Mouse (Mus musculus): ENCODE results near the gene Ank3. TPM values are rescaled to one million over a fixed set of nuclear protein-coding genes. Genes with fewer than 3 reads are reported as not detected.

Ank3 gene
- total RNA-seq, 2 experiments from 2014 or later = 84.2 to 92.8 TPM

GRCm38 (mm10) chr10:69726265-69726664 is 327.7 kb downstream of the Ank3 start:
- no peak for DNase-seq

- no peak for DNase-seq
Observed at GRCm38 (mm10) chr10:69726806-69727205, 328.2 kb downstream of the Ank3 start.

- no peak for DNase-seq
Observed at GRCm38 (mm10) chr10:69728876-69729275, 330.3 kb downstream of the Ank3 start.

GRCm38 (mm10) chr10:69730351-69730871 is 331.8 kb downstream of the Ank3 start:
- no peak for DNase-seq

GRCm38 (mm10) chr10:69731341-69731740 is 332.8 kb downstream of the Ank3 start:
- DNase-seq = no peak

GRCm38 (mm10) chr10:69731863-69732262 is 333.3 kb downstream of the Ank3 start:
- DNase-seq = no peak

GRCm38 (mm10) chr10:69736241-69736640 is 337.7 kb downstream of the Ank3 start:
- DNase-seq = no peak

- no peak for DNase-seq
Observed at GRCm38 (mm10) chr10:69738741-69739271, 340.2 kb downstream of the Ank3 start.

- no peak for DNase-seq
Observed at GRCm38 (mm10) chr10:69742528-69742927, 344.0 kb downstream of the Ank3 start.

GRCm38 (mm10) chr10:69744181-69744580 is 345.6 kb downstream of the Ank3 start:
- no peak for DNase-seq

GRCm38 (mm10) chr10:69744871-69745270 is 346.3 kb downstream of the Ank3 start:
- DNase-seq = no peak

GRCm38 (mm10) chr10:69746322-69746721 is 347.7 kb downstream of the Ank3 start:
- DNase-seq = no peak

GRCm38 (mm10) chr10:69746730-69747129 is 348.2 kb downstream of the Ank3 start:
- DNase-seq = no peak

- DNase-seq = no peak
Observed at GRCm38 (mm10) chr10:69751416-69751815, 352.8 kb downstream of the Ank3 start.

GRCm38 (mm10) chr10:69753464-69753863 is 354.9 kb downstream of the Ank3 start:
- DNase-seq = peak; percentile 58

- no peak for DNase-seq
Observed at GRCm38 (mm10) chr10:69756956-69757672, 358.5 kb downstream of the Ank3 start.

- DNase-seq = no peak
Observed at GRCm38 (mm10) chr10:69762977-69763376, 364.4 kb downstream of the Ank3 start.

- DNase-seq = no peak
Observed at GRCm38 (mm10) chr10:69764402-69764801, 365.8 kb downstream of the Ank3 start.

- DNase-seq = peak; percentile 14
Observed at GRCm38 (mm10) chr10:69777065-69777645, 378.6 kb downstream of the Ank3 start.

- DNase-seq = no peak
Observed at GRCm38 (mm10) chr10:69777736-69778135, 379.2 kb downstream of the Ank3 start.

- DNase-seq = no peak
Observed at GRCm38 (mm10) chr10:69779246-69779645, 380.7 kb downstream of the Ank3 start.

GRCm38 (mm10) chr10:69781491-69781890 is 382.9 kb downstream of the Ank3 start:
- DNase-seq = peak; percentile 80

- DNase-seq = peak; percentile 55
Observed at GRCm38 (mm10) chr10:69785235-69785634, 386.7 kb downstream of the Ank3 start.

- no peak for DNase-seq
Observed at GRCm38 (mm10) chr10:69785692-69786091, 387.1 kb downstream of the Ank3 start.

Measured in heart, postnatal 4 days (tissue).